Mouse (Mus musculus): Measurements from ENCODE around the gene Snx14. TPM values are rescaled to one million over a fixed set of nuclear protein-coding genes. Genes with fewer than 3 reads are reported as not detected.

The Snx14 gene
- polyA plus RNA-seq, 1 experiment from 2014 or later, result 23.2 TPM

GRCm38 (mm10) chr9:88363102-88363501 lies 75.7 kb downstream of the Snx14 start:
- WGBS, result 93% methylated on average over 3 of the region's 3 CpGs
- H3K4me2 ChIP-seq, result no peak overlapping the region
- H3K9me3 ChIP-seq, result no peaks in the 10 kb centered on the region
- no peaks in the 10 kb centered on the region for H3K27me3 ChIP-seq
- no peak overlapping the region for H3K9ac ChIP-seq (replicated peaks)
- peaks cover 12% of the 10 kb centered on the region for H3K4me1 ChIP-seq (replicated peaks)
- ATAC-seq (ENCODE audit: insufficient number of reproducible peaks, insufficient read depth, low FRiP score, low TSS enrichment, low read depth), result no peak
- H3K4me3 ChIP-seq (replicated peaks), result no peak overlapping the region
- no peaks in the 10 kb centered on the region for H3K36me3 ChIP-seq
- H3K27ac ChIP-seq, result no peak overlapping the region

- Histone ChIP-seq H3K4me1 (replicated peaks) (peaks cover 12% of the 10 kb centered on the region), H3K36me3 (no peaks in the 10 kb centered on the region), H3K9ac (replicated peaks) (no peak overlapping the region), H3K27ac (no peak overlapping the region), H3K4me2 (no peak overlapping the region; the same call in 1 of the 2 replicates), H3K4me3 (replicated peaks) (no peak overlapping the region), H3K27me3 (no peaks in the 10 kb centered on the region), H3K9me3 (no peaks in the 10 kb centered on the region)
- 32% methylated on average over 5 of the region's 5 CpGs for WGBS
- ATAC-seq (ENCODE audit: insufficient number of reproducible peaks, insufficient read depth, low FRiP score, low TSS enrichment, low read depth), result peak; percentile 45; the same call in 1 of the 2 replicates
Measured at GRCm38 (mm10) chr9:88362055-88362850, 76.5 kb downstream of the Snx14 start.

GRCm38 (mm10) chr9:88361211-88361909 lies 77.4 kb downstream of the Snx14 start:
- Histone ChIP-seq H3K9ac (replicated peaks) (no peak overlapping the region), H3K4me2 (no peak overlapping the region), H3K36me3 (no peaks in the 10 kb centered on the region), H3K9me3 (no peaks in the 10 kb centered on the region), H3K4me1 (replicated peaks) (peaks cover 12% of the 10 kb centered on the region), H3K27ac (peak overlapping the region; percentile 54), H3K27me3 (no peaks in the 10 kb centered on the region), H3K4me3 (replicated peaks) (no peak overlapping the region)
- WGBS, result 81% methylated on average over 14 of the region's 14 CpGs
- no peak for ATAC-seq (ENCODE audit: insufficient number of reproducible peaks, insufficient read depth, low FRiP score, low TSS enrichment, low read depth)

- Histone ChIP-seq H3K36me3 (no peaks in the 10 kb centered on the region), H3K4me1 (replicated peaks) (peaks cover 12% of the 10 kb centered on the region), H3K27me3 (no peaks in the 10 kb centered on the region), H3K27ac (no peak overlapping the region), H3K9ac (replicated peaks) (no peak overlapping the region), H3K4me3 (replicated peaks) (no peak overlapping the region), H3K4me2 (no peak overlapping the region), H3K9me3 (no peaks in the 10 kb centered on the region)
- ATAC-seq (ENCODE audit: insufficient number of reproducible peaks, insufficient read depth, low FRiP score, low TSS enrichment, low read depth), result no peak
- 87% methylated on average over 2 of the region's 2 CpGs for WGBS
Measured at GRCm38 (mm10) chr9:88359140-88359539, 79.6 kb downstream of the Snx14 start.

- Histone ChIP-seq H3K4me3 (replicated peaks) (no peak overlapping the region), H3K9me3 (no peaks in the 10 kb centered on the region), H3K27me3 (no peaks in the 10 kb centered on the region), H3K27ac (no peak overlapping the region), H3K4me1 (replicated peaks) (peaks cover 10% of the 10 kb centered on the region), H3K36me3 (no peaks in the 10 kb centered on the region), H3K4me2 (no peak overlapping the region), H3K9ac (replicated peaks) (no peak overlapping the region)
- WGBS, result 64% methylated on average over 3 of the region's 3 CpGs
- ATAC-seq (ENCODE audit: insufficient number of reproducible peaks, insufficient read depth, low FRiP score, low TSS enrichment, low read depth), result no peak
Measured at GRCm38 (mm10) chr9:88357173-88357572, 81.6 kb downstream of the Snx14 start.

- no peak for ATAC-seq (ENCODE audit: insufficient number of reproducible peaks, insufficient read depth, low FRiP score, low TSS enrichment, low read depth)
- 89% methylated on average over 7 of the region's 7 CpGs for WGBS
Measured at GRCm38 (mm10) chr9:88353459-88353858, 85.3 kb downstream of the Snx14 start.

GRCm38 (mm10) chr9:88352741-88353140 lies 86.0 kb downstream of the Snx14 start:
- WGBS, result 61% methylated on average over 6 of the region's 6 CpGs
- 0 out of 2 replicates have a peak, but pooled peaks have one; percentile 54 for ATAC-seq (ENCODE audit: insufficient number of reproducible peaks, insufficient read depth, low FRiP score, low TSS enrichment, low read depth)
- H3K27ac ChIP-seq, result 0 out of 2 replicates have a peak overlapping the region, but pooled peaks have one; percentile 9

More at GRCm38 (mm10) chr9:88353459-88353858, 85.3 kb downstream of the Snx14 start:
- no peak overlapping the region for H3K4me2 ChIP-seq
- no peak overlapping the region for H3K4me3 ChIP-seq (replicated peaks)
- H3K9ac ChIP-seq (replicated peaks), result no peak overlapping the region
- H3K27me3 ChIP-seq, result no peaks in the 10 kb centered on the region
- H3K36me3 ChIP-seq, result no peaks in the 10 kb centered on the region
- H3K27ac ChIP-seq, result no peak overlapping the region
- H3K9me3 ChIP-seq, result no peaks in the 10 kb centered on the region
- H3K4me1 ChIP-seq (replicated peaks), result 0 out of 2 replicates have a peak, but pooled peaks cover 12% of the 10 kb centered on the region

GRCm38 (mm10) chr9:88351163-88351562 lies 87.6 kb downstream of the Snx14 start:
- Histone ChIP-seq H3K36me3 (no peaks in the 10 kb centered on the region), H3K4me3 (replicated peaks) (no peak overlapping the region), H3K4me2 (no peak overlapping the region), H3K4me1 (replicated peaks) (0 out of 2 replicates have a peak, but pooled peaks cover 12% of the 10 kb centered on the region), H3K9me3 (no peaks in the 10 kb centered on the region), H3K9ac (replicated peaks) (no peak overlapping the region), H3K27ac (no peak overlapping the region), H3K27me3 (no peaks in the 10 kb centered on the region)
- 56% methylated on average over 3 of the region's 3 CpGs for WGBS
- ATAC-seq (ENCODE audit: insufficient number of reproducible peaks, insufficient read depth, low FRiP score, low TSS enrichment, low read depth), result no peak

More at GRCm38 (mm10) chr9:88352741-88353140, 86.0 kb downstream of the Snx14 start:
- Histone ChIP-seq H3K9me3 (no peaks in the 10 kb centered on the region), H3K4me1 (replicated peaks) (0 out of 2 replicates have a peak, but pooled peaks cover 12% of the 10 kb centered on the region), H3K27me3 (no peaks in the 10 kb centered on the region), H3K4me2 (no peak overlapping the region), H3K4me3 (replicated peaks) (no peak overlapping the region), H3K36me3 (no peaks in the 10 kb centered on the region), H3K9ac (replicated peaks) (no peak overlapping the region)

- WGBS, result 87% methylated on average over 1 of the region's 1 CpGs
- no peak overlapping the region for H3K4me3 ChIP-seq (replicated peaks)
- no peak overlapping the region for H3K9ac ChIP-seq (replicated peaks)
- no peak overlapping the region for H3K4me2 ChIP-seq
- no peaks in the 10 kb centered on the region for H3K27me3 ChIP-seq
- ATAC-seq (ENCODE audit: insufficient number of reproducible peaks, insufficient read depth, low FRiP score, low TSS enrichment, low read depth), result no peak
- 0 out of 2 replicates have a peak, but pooled peaks cover 12% of the 10 kb centered on the region for H3K4me1 ChIP-seq (replicated peaks)
- no peak overlapping the region for H3K27ac ChIP-seq
- H3K9me3 ChIP-seq, result no peaks in the 10 kb centered on the region
- no peaks in the 10 kb centered on the region for H3K36me3 ChIP-seq
Measured at GRCm38 (mm10) chr9:88350317-88350716, 88.4 kb downstream of the Snx14 start.

GRCm38 (mm10) chr9:88348623-88349022 lies 90.1 kb downstream of the Snx14 start:
- Histone ChIP-seq H3K4me2 (no peak overlapping the region), H3K9ac (replicated peaks) (no peak overlapping the region), H3K27ac (no peak overlapping the region), H3K9me3 (no peaks in the 10 kb centered on the region), H3K4me1 (replicated peaks) (0 out of 2 replicates have a peak, but pooled peaks cover 12% of the 10 kb centered on the region), H3K27me3 (no peaks in the 10 kb centered on the region), H3K36me3 (no peaks in the 10 kb centered on the region), H3K4me3 (replicated peaks) (no peak overlapping the region)
- no peak for ATAC-seq (ENCODE audit: insufficient number of reproducible peaks, insufficient read depth, low FRiP score, low TSS enrichment, low read depth)
- 91% methylated on average over 6 of the region's 6 CpGs for WGBS

- WGBS, result 70% methylated on average over 5 of the region's 5 CpGs
- H3K36me3 ChIP-seq, result no peaks in the 10 kb centered on the region
- H3K9me3 ChIP-seq, result no peaks in the 10 kb centered on the region
- H3K9ac ChIP-seq (replicated peaks), result no peak overlapping the region
- no peak overlapping the region for H3K27ac ChIP-seq
- ATAC-seq (ENCODE audit: insufficient number of reproducible peaks, insufficient read depth, low FRiP score, low TSS enrichment, low read depth), result no peak
- H3K4me3 ChIP-seq (replicated peaks), result no peak overlapping the region
- no peaks in the 10 kb centered on the region for H3K27me3 ChIP-seq
- H3K4me1 ChIP-seq (replicated peaks), result 0 out of 2 replicates have a peak, but pooled peaks cover 8% of the 10 kb centered on the region
- no peak overlapping the region for H3K4me2 ChIP-seq
Measured at GRCm38 (mm10) chr9:88346857-88347256, 91.9 kb downstream of the Snx14 start.

Data from limb, embryonic 12.5 days (tissue).